Mouse (Mus musculus) limb, embryonic 14.5 days (tissue): ENCODE data around the gene Shld1. TPM values are rescaled to one million over a fixed set of nuclear protein-coding genes. Genes with fewer than 3 reads are reported as not detected.

ENCODE experiments used
- ATAC-seq: fragments of 200-750 bp; cut with Nextera tagmentation; 2 replicates; pipeline ENCODE4 v1.8.0; 2017; ENCODE audit warnings: low read depth, moderate number of reproducible peaks, moderate TSS enrichment; ENCODE audit not compliant: low FRiP score
- DNase-seq: peaks from one replicate; pipeline ENCODE4 v3.0.0-alpha.2; 2015; ENCODE audit warnings: low spot score
- H3K27ac ChIP-seq: fragments of 300-500 bp; sonication (generic); replicated peaks from 2 replicates; pipeline ENCODE4 v1.5.1; 2014; ENCODE audit warnings: low read depth, mild to moderate bottlenecking, low read length, moderate library complexity, mixed read lengths
- H3K27me3 ChIP-seq: fragments of 300-500 bp; sonication (generic); 2 replicates; pipeline ENCODE4 v1.6.1; 2014; ENCODE audit warnings: low read length, mixed read lengths; ENCODE audit not compliant: control insufficient read depth, insufficient read depth
- H3K36me3 ChIP-seq: fragments of 300-500 bp; sonication (generic); 2 replicates; pipeline ENCODE4 v1.6.1; 2014; ENCODE audit warnings: mild to moderate bottlenecking, low read length, moderate library complexity, mixed read lengths; ENCODE audit not compliant: control insufficient read depth, insufficient read depth
- H3K4me1 ChIP-seq: fragments of 300-500 bp; sonication (generic); 2 replicates; pipeline ENCODE4 v1.6.1; 2014; ENCODE audit warnings: antibody characterized with exemption, low read length, mixed read lengths; ENCODE audit not compliant: control insufficient read depth, insufficient read depth
- H3K4me2 ChIP-seq: fragments of 300-500 bp; sonication (generic); replicated peaks from 2 replicates; pipeline ENCODE4 v1.6.1; 2014; ENCODE audit warnings: low read depth, mild to moderate bottlenecking, low read length, moderate library complexity; ENCODE audit not compliant: severe bottlenecking
- H3K4me3 ChIP-seq: fragments of 300-500 bp; sonication (generic); replicated peaks from 2 replicates; pipeline ENCODE4 v1.5.1; 2014; ENCODE audit warnings: low read length
- H3K9ac ChIP-seq: fragments of 300-500 bp; sonication (generic); 2 replicates; pipeline ENCODE4 v1.6.1; 2014; ENCODE audit warnings: mild to moderate bottlenecking, low read depth, low read length, moderate library complexity; ENCODE audit not compliant: severe bottlenecking
- H3K9me3 ChIP-seq: fragments of 300-500 bp; sonication (generic); 2 replicates; pipeline ENCODE4 v1.6.1; 2016; ENCODE audit warnings: low read length; ENCODE audit not compliant: control insufficient read depth
- POLR2A ChIP-seq: fragments of 200-500 bp; IDR thresholded peaks from 2 replicates; pipeline ENCODE4 v1.8.0; 2012; ENCODE audit warnings: inconsistent platforms, mild to moderate bottlenecking, moderate library complexity, borderline replicate concordance; ENCODE audit not compliant: insufficient read depth, insufficient read length; ENCODE audit errors: extremely low read depth
- WGBS: fragments of 180-500 bp; shearing (Covaris S2); extraction: QIAGEN DNeasy Blood & Tissue Kit; methylation state at CpG from one replicate; pipeline ENCODE4 v1.1.7; 2014; 5-methylcytosine and 5-hydroxymethylcytosine counted together
- polyA plus RNA-seq, 2 experiments: library from polyadenylated mRNA; depleted of rRNA in 1 of 2; stranded (reverse) in 1 of 2; unstranded in 1 of 2; fragments of >200 nt; fragmentation: Nextera tagmentation in 1 of 2; extraction: Ambion mirVana in 1 of 2; gene quantifications; 2 replicates each; pipeline versions ENCODE4 v1.2.1 to v1.2.3; 2012 to 2014

Shld1 gene
- polyA plus RNA-seq, 2 experiments: 16.3 to 20.5 TPM

GRCm38 (mm10) chr2:132723958-132724431 is 37.3 kb downstream of the Shld1 start:
- DNase-seq (no peak), ATAC-seq (no peak)
- H3K4me3 ChIP-seq: no peak overlapping the region
- no peak overlapping the region for H3K4me2 ChIP-seq
- no peak for TF ChIP-seq POLR2A
- 61% methylated on average over 5 of the region's 5 CpGs for WGBS
- no peaks in the 10 kb centered on the region for H3K9me3 ChIP-seq
- no peaks in the 10 kb centered on the region for H3K4me1 ChIP-seq
- H3K9ac ChIP-seq: no peak overlapping the region
- no peaks in the 10 kb centered on the region for H3K36me3 ChIP-seq
- no peak overlapping the region for H3K27ac ChIP-seq
- H3K27me3 ChIP-seq: no peaks in the 10 kb centered on the region

GRCm38 (mm10) chr2:132724561-132724960 is 37.8 kb downstream of the Shld1 start:
- ATAC-seq: no peak
- no peak for TF ChIP-seq POLR2A
- H3K27me3 ChIP-seq: no peaks in the 10 kb centered on the region

GRCm38 (mm10) chr2:132725376-132725905 is 38.7 kb downstream of the Shld1 start:
- no peak for TF ChIP-seq POLR2A
- H3K27ac ChIP-seq: no peak overlapping the region
- 89% methylated on average over 9 of the region's 9 CpGs for WGBS
- no peaks in the 10 kb centered on the region for H3K27me3 ChIP-seq
- ATAC-seq (no peak), DNase-seq (no peak)
- no peaks in the 10 kb centered on the region for H3K4me1 ChIP-seq
- H3K9me3 ChIP-seq: no peaks in the 10 kb centered on the region
- no peak overlapping the region for H3K4me2 ChIP-seq
- H3K36me3 ChIP-seq: no peaks in the 10 kb centered on the region
- H3K4me3 ChIP-seq: no peak overlapping the region
- H3K9ac ChIP-seq: no peak overlapping the region

More at GRCm38 (mm10) chr2:132724561-132724960, 37.8 kb downstream of the Shld1 start:
- Histone ChIP-seq H3K9ac (no peak overlapping the region), H3K9me3 (no peaks in the 10 kb centered on the region), H3K4me2 (no peak overlapping the region), H3K4me3 (no peak overlapping the region), H3K4me1 (no peaks in the 10 kb centered on the region), H3K27ac (no peak overlapping the region), H3K36me3 (no peaks in the 10 kb centered on the region)
- 92% methylated on average over 7 of the region's 7 CpGs for WGBS
- DNase-seq: no peak

GRCm38 (mm10) chr2:132726156-132726555 is 39.4 kb downstream of the Shld1 start:
- ATAC-seq: no peak
- H3K9ac ChIP-seq: no peak overlapping the region
- no peak overlapping the region for H3K27ac ChIP-seq
- H3K4me3 ChIP-seq: no peak overlapping the region
- H3K36me3 ChIP-seq: no peaks in the 10 kb centered on the region
- TF ChIP-seq POLR2A: no peak
- H3K9me3 ChIP-seq: no peaks in the 10 kb centered on the region
- no peak overlapping the region for H3K4me2 ChIP-seq
- DNase-seq: no peak
- H3K27me3 ChIP-seq: no peaks in the 10 kb centered on the region
- WGBS: 93% methylated on average over 2 of the region's 2 CpGs
- no peaks in the 10 kb centered on the region for H3K4me1 ChIP-seq

- H3K9me3 ChIP-seq: no peaks in the 10 kb centered on the region
- 84% methylated on average over 5 of the region's 5 CpGs for WGBS
- H3K4me1 ChIP-seq: 0 out of 2 replicates have a peak, but pooled peaks cover 3% of the 10 kb centered on the region
- no peaks in the 10 kb centered on the region for H3K36me3 ChIP-seq
- H3K4me2 ChIP-seq: no peak overlapping the region
- no peak overlapping the region for H3K9ac ChIP-seq
- DNase-seq (no peak), ATAC-seq (no peak)
- H3K4me3 ChIP-seq: no peak overlapping the region
- no peaks in the 10 kb centered on the region for H3K27me3 ChIP-seq
- no peak for TF ChIP-seq POLR2A
- no peak overlapping the region for H3K27ac ChIP-seq
Measured at GRCm38 (mm10) chr2:132732940-132733339, 46.2 kb downstream of the Shld1 start.
